Mouse (Mus musculus) lung, adult 2 months (tissue): ENCODE measurements around the gene Gm49321.

Experiments
- CTCF ChIP-seq: fragments of 200-500 bp; IDR thresholded peaks from 2 replicates; pipeline ENCODE4 v1.5.1; 2011; ENCODE audit warnings: mild to moderate bottlenecking, low read length, control low read depth; ENCODE audit not compliant: insufficient read depth
- POLR2A ChIP-seq: fragments of 200-500 bp; IDR thresholded peaks from 2 replicates; pipeline ENCODE4 v1.6.1; 2011; ENCODE audit warnings: low read depth, mild to moderate bottlenecking, control low read depth, low read length, borderline replicate concordance; ENCODE audit errors: extremely low read depth

DNA sequence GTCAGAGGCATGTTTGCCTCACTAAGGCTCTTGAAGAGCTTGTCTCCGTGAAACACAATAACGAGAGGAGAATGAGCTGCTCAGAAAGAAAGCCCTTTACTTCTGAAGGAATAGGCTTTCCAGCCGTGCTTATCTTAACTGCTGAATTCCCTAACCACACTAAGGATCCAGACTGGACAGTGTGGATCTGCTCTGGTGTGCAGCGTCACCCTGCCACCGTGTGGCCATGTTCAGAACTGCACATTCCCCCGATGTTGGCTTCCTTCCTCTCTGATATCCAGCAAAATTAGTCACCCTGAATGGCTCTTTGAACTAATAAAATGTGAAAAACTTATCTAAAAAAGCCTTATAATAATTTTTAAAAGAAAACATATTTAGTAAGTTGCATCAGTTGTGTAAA lies 76.3 kb downstream of the Gm49321 start:
- peak; percentile 100 for TF ChIP-seq CTCF
- no peak for TF ChIP-seq POLR2A
